Mouse (Mus musculus): ENCODE results near the gene Pgf.

DNA sequence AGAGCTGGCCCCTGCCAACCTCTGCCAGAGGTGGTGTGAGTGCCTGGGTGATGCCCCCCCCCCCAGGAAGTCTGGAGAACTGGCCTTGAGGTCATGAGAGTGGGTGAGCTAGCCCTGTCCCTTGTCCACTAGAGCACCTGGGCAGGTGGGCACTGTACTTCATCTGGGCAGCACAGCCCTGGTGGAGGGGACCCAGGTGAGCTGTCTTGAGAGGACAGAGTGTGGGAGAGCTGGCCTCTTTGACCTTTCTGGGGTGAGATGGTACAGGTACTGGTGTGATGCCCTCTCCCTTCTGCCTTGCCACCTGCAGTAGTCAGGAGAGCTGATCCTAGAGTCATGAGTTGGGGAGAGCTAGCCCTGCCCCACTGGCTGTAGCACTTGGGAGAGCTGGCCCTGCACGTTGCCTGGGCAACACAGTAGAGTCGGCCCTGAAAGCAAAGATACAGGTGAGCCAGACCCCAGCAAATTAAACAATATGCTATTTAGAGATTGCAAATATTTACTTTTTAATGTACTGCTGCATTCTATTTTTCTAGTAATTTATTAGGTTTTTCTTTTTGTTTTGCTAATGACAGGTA lies 40.2 kb upstream of the Pgf start:
- TF ChIP-seq EP300 (IDR thresholded peaks at IDR 0.05; ENCODE audit: low read depth) (no peak), CTCF (IDR thresholded peaks at IDR 0.05; ENCODE audit: low read depth) (no peak)
